Mouse (Mus musculus): Measurements from ENCODE around the gene Prep. TPM values are rescaled to one million over a fixed set of nuclear protein-coding genes. Genes with fewer than 3 reads are reported as not detected.

Gene Prep
- polyA plus RNA-seq, 1 experiment from 2014 or later = 22.8 TPM

DNA sequence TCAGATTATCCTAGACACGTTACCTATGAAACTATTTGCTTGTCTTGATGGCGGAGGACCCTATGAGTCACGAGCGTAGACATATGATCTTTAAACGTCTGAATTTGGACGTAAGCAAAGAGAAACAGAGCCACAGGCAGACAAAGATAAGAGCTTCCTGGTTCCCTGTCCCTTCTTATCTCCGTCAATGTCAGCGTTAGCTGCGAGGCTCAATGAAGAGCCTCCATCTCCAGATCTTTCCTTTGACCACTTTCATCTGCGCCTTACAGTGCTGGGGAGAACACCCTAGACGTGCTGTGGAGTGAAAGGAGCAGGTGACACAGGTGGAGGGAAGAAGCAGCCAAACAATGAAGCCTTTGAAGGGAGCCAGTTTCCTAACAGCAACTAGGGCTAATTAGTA lies 18.8 kb upstream of the Prep start:
- H3K9ac ChIP-seq (ENCODE audit: low read depth, low read length) = no peak overlapping the region
- ATAC-seq (ENCODE audit: low FRiP score) (no peak), DNase-seq (ENCODE audit: low spot score) (no peak)
- no peaks in the 10 kb centered on the region for H3K4me1 ChIP-seq (replicated peaks; ENCODE audit: control insufficient read depth, insufficient read depth, low read length)
- no peaks in the 10 kb centered on the region for H3K36me3 ChIP-seq (ENCODE audit: control insufficient read depth, insufficient read depth, low read length)
- no peak overlapping the region for H3K4me2 ChIP-seq (replicated peaks; ENCODE audit: low read depth, low read length)
- H3K9me3 ChIP-seq (ENCODE audit: control insufficient read depth, low read length) = no peaks in the 10 kb centered on the region
- no peaks in the 10 kb centered on the region for H3K27me3 ChIP-seq (ENCODE audit: control insufficient read depth, insufficient read depth, low read length)
- H3K4me3 ChIP-seq (ENCODE audit: low read depth, low read length) = no peak overlapping the region
- H3K27ac ChIP-seq (ENCODE audit: low read depth, low read length) = no peak overlapping the region
- WGBS = 72% methylated on average over 11 of the region's 11 CpGs

DNA sequence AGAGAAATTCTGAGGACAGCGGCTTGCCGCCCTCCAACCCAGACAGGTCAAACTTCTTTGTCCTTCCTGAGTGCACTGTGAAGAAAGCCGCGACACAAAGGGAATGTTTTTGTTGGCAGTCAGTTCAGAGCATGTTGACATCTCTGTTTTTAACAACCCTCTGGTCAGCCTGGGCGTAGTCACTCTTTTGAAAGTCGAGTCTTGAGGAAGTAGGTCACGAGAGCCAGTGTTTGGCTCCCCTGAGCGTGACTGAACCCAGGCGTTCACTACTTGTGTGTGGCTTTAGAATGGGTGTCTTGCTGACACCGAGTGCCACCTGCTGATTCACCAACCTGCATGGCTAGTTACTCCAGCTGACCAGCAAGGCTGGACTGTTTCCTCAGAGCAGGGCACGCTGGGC lies 18.4 kb upstream of the Prep start:
- Histone ChIP-seq H3K4me1 (replicated peaks; ENCODE audit: control insufficient read depth, insufficient read depth, low read length) (no peaks in the 10 kb centered on the region), H3K9me3 (ENCODE audit: control insufficient read depth, low read length) (no peaks in the 10 kb centered on the region), H3K27ac (ENCODE audit: low read depth, low read length) (no peak overlapping the region), H3K27me3 (ENCODE audit: control insufficient read depth, insufficient read depth, low read length) (no peaks in the 10 kb centered on the region), H3K4me3 (ENCODE audit: low read depth, low read length) (no peak overlapping the region), H3K9ac (ENCODE audit: low read depth, low read length) (no peak overlapping the region), H3K36me3 (ENCODE audit: control insufficient read depth, insufficient read depth, low read length) (no peaks in the 10 kb centered on the region), H3K4me2 (replicated peaks; ENCODE audit: low read depth, low read length) (no peak overlapping the region)
- ATAC-seq (ENCODE audit: low FRiP score) (no peak), DNase-seq (ENCODE audit: low spot score) (no peak)
- 32% methylated on average over 11 of the region's 11 CpGs for WGBS

DNA sequence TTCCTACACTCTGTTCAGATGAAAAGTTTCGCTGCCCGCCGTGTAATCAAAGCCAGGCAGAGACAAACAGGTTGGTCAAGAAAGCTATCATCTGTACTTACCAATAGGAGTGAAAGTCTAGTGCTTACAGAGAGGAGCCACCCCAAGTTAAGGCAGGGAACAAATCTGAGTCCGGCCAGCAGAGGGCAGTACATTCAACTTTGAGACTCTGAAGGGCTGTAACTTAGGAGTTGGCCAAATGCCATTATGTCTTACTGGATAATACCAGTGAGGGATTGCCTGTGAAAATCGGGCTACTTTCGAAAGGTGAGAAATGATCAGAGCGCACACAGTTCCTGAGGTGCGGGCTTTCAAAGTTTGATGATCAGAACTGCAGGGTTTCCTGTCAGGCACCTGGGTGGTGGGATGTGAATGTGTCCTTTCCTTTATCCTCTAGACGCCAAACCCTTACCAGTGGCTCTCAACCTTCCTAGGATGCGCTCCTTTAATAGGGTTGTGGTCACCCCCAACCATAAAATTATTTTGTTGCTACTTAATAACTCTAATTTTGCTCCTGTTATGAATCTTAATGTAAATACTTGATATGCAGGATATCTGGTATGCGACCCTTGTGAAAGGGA lies 15.8 kb upstream of the Prep start:
- Histone ChIP-seq H3K27ac (ENCODE audit: low read depth, low read length) (no peak overlapping the region), H3K9ac (ENCODE audit: low read depth, low read length) (no peak overlapping the region), H3K36me3 (ENCODE audit: control insufficient read depth, insufficient read depth, low read length) (no peaks in the 10 kb centered on the region), H3K4me1 (replicated peaks; ENCODE audit: control insufficient read depth, insufficient read depth, low read length) (no peaks in the 10 kb centered on the region), H3K9me3 (ENCODE audit: control insufficient read depth, low read length) (no peaks in the 10 kb centered on the region), H3K4me3 (ENCODE audit: low read depth, low read length) (no peak overlapping the region), H3K27me3 (ENCODE audit: control insufficient read depth, insufficient read depth, low read length) (no peaks in the 10 kb centered on the region), H3K4me2 (replicated peaks; ENCODE audit: low read depth, low read length) (no peak overlapping the region)
- DNase-seq (ENCODE audit: low spot score) (peak; percentile 84), ATAC-seq (ENCODE audit: low FRiP score) (peak; percentile 27; the same call in 1 of the 2 replicates)
- WGBS = 63% methylated on average over 11 of the region's 11 CpGs

DNA sequence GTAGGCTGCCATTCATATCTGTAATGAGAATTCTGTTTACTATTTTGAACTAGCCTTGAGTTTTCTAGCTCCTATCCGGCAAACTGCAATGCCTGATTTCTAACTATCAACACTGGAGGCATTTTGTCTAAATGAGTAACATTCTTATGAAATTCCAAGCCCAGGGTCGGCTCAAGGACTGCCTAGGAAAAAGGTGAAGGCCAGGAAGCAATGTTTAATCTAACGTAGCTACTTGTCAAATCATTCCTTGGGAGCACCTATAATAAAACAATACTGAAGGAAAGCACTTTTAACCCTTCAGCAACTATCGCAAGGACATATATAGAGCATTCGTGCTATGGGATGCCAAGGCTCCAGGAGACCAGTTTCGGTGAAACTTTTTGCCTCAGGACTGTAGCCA lies 8.6 kb upstream of the Prep start:
- Histone ChIP-seq H3K4me3 (ENCODE audit: low read depth, low read length) (no peak overlapping the region), H3K9me3 (ENCODE audit: control insufficient read depth, low read length) (no peaks in the 10 kb centered on the region), H3K27me3 (ENCODE audit: control insufficient read depth, insufficient read depth, low read length) (no peaks in the 10 kb centered on the region), H3K36me3 (ENCODE audit: control insufficient read depth, insufficient read depth, low read length) (no peaks in the 10 kb centered on the region), H3K9ac (ENCODE audit: low read depth, low read length) (no peak overlapping the region), H3K4me2 (replicated peaks; ENCODE audit: low read depth, low read length) (no peak overlapping the region), H3K27ac (ENCODE audit: low read depth, low read length) (no peak overlapping the region), H3K4me1 (replicated peaks; ENCODE audit: control insufficient read depth, insufficient read depth, low read length) (no peaks in the 10 kb centered on the region)
- 89% methylated on average over 6 of the region's 6 CpGs for WGBS
- DNase-seq (ENCODE audit: low spot score) = no peak
- ATAC-seq (ENCODE audit: low FRiP score) = no peak

DNA sequence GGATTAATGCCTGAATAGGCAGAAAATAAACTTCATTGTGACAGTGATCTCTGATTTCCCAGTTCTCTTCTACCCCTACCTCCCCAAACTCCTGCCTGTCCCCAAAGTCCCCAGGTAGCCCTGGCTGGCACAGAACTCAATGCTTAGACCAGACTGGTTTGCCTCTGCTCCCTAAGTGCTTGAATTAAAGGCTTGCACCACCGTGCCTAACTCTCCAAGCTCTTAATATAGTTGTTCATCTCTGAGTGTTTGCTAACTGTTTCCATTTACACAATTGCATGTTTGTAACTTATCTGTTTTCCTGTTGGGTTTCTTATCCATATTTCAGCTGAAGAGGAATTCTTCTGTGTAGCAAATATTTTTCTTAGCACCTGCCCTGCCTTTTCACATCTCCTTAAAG lies 6.2 kb upstream of the Prep start:
- DNase-seq (ENCODE audit: low spot score) = no peak
- no peaks in the 10 kb centered on the region for H3K27me3 ChIP-seq (ENCODE audit: control insufficient read depth, insufficient read depth, low read length)
- H3K27ac ChIP-seq (ENCODE audit: low read depth, low read length) = no peak overlapping the region
- 80% methylated on average over 1 of the region's 1 CpGs for WGBS
- ATAC-seq (ENCODE audit: low FRiP score) = no peak
- H3K9me3 ChIP-seq (ENCODE audit: control insufficient read depth, low read length) = no peaks in the 10 kb centered on the region
- no peaks in the 10 kb centered on the region for H3K36me3 ChIP-seq (ENCODE audit: control insufficient read depth, insufficient read depth, low read length)
- H3K4me1 ChIP-seq (replicated peaks; ENCODE audit: control insufficient read depth, insufficient read depth, low read length) = no peaks in the 10 kb centered on the region
- H3K4me2 ChIP-seq (replicated peaks; ENCODE audit: low read depth, low read length) = no peak overlapping the region
- H3K9ac ChIP-seq (ENCODE audit: low read depth, low read length) = no peak overlapping the region
- no peak overlapping the region for H3K4me3 ChIP-seq (ENCODE audit: low read depth, low read length)

DNA sequence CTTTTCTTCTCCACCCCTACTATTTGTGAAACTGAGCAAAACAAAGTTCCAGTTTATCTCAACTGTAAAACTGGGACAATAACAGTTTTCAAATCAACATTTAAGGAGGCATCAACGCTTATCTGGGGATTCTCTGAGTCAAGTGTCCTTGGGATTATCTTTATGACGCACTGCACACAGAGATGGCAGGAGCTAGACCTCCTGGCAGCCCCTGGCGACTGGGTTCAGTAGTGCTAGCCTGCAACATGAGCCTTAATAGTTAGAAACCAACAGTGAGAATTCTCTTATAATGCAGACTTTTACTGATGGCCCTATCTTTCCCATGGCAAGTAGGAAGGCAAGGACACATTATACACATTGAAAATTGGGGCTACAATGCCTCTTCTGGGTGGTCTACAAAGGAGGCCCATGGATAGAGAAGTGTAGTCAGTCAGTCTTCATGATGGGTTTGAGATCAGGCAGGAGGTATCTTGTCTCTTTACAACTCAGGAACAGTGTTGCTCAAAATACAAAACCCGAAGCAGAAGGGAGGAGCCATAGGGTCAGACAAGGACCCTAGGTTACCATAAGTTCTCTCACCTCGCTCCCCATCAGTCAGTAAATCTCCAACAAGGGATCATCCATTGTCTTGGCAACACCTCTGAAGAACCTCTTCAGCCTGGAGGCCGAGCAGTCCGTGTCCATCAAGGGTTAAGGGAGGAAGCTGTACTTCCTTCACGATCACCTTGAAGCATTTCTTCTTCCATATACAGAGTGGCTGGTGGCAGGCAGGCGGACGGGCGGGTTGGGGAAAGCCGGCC lies 672 bp upstream of the Prep start:
- Histone ChIP-seq H3K27me3 (ENCODE audit: control insufficient read depth, insufficient read depth, low read length) (no peaks in the 10 kb centered on the region), H3K27ac (ENCODE audit: low read depth, low read length) (peak overlapping the region; percentile 6; the same call in 1 of the 2 replicates), H3K36me3 (ENCODE audit: control insufficient read depth, insufficient read depth, low read length) (no peaks in the 10 kb centered on the region), H3K9me3 (ENCODE audit: control insufficient read depth, low read length) (no peaks in the 10 kb centered on the region), H3K4me3 (ENCODE audit: low read depth, low read length) (peak overlapping the region; percentile 94), H3K9ac (ENCODE audit: low read depth, low read length) (peak overlapping the region; percentile 95), H3K4me1 (replicated peaks; ENCODE audit: control insufficient read depth, insufficient read depth, low read length) (no peaks in the 10 kb centered on the region), H3K4me2 (replicated peaks; ENCODE audit: low read depth, low read length) (peak overlapping the region; percentile 41)
- DNase-seq (ENCODE audit: low spot score) = no peak
- WGBS = 17% methylated on average over 12 of the region's 12 CpGs
- ATAC-seq (ENCODE audit: low FRiP score) = peak; percentile 3; the same call in 1 of the 2 replicates

DNA sequence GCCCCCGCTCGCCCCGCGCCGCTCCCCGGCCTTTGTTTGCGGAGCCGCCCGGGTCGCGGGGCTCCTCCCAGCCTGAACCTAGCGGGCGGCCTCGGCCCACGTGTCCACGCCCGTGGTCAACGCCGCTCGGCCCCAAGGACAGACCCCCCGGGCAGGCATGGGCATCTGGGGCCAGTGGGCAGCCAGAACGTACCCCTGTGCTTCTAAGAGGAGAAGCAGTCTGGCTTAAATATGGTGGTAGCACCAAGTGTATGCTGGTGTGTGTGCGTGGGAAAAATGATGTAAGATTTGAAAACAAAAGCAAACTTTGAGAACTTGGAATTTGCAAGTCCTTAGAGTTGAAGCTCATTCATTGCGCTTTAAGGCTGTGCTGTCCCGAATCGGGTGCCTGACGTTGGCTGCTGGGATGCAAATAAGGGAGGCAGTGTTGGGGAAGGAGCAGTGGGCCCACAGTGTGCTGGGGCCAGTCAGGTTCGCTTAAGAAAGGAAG lies 478 bp downstream of the Prep start:
- 0% methylated on average over 28 of the region's 28 CpGs for WGBS
- Histone ChIP-seq H3K27ac (ENCODE audit: low read depth, low read length) (peak overlapping the region; percentile 82), H3K36me3 (ENCODE audit: control insufficient read depth, insufficient read depth, low read length) (no peaks in the 10 kb centered on the region), H3K27me3 (ENCODE audit: control insufficient read depth, insufficient read depth, low read length) (no peaks in the 10 kb centered on the region), H3K9ac (ENCODE audit: low read depth, low read length) (peak overlapping the region; percentile 95), H3K4me3 (ENCODE audit: low read depth, low read length) (peak overlapping the region; percentile 94), H3K4me2 (replicated peaks; ENCODE audit: low read depth, low read length) (peak overlapping the region; percentile 41), H3K9me3 (ENCODE audit: control insufficient read depth, low read length) (no peaks in the 10 kb centered on the region), H3K4me1 (replicated peaks; ENCODE audit: control insufficient read depth, insufficient read depth, low read length) (no peaks in the 10 kb centered on the region)
- DNase-seq (ENCODE audit: low spot score) = no peak
- ATAC-seq (ENCODE audit: low FRiP score) = peak; percentile 79

DNA sequence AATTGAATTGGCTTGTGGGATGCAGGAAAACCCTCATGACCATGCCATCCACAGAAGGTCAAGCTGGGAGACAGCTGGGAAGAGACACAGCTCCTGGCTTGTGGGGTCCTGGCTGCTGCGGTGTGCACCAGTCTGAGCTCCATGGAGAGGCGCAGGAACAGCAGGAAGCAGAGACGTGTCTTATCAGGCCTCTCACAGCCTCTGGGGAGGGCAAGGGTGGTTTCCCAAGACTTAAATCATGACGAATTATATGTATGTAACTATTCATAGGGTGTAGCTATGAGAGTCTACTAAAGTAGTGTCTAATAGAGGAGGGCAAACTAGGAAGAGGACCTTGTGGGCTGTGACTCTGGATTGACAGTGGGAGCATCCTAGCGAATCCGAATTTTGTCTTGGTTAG lies 2.6 kb downstream of the Prep start:
- no peak for DNase-seq (ENCODE audit: low spot score)
- Histone ChIP-seq H3K4me2 (replicated peaks; ENCODE audit: low read depth, low read length) (no peak overlapping the region), H3K27me3 (ENCODE audit: control insufficient read depth, insufficient read depth, low read length) (no peaks in the 10 kb centered on the region), H3K4me1 (replicated peaks; ENCODE audit: control insufficient read depth, insufficient read depth, low read length) (no peaks in the 10 kb centered on the region), H3K9me3 (ENCODE audit: control insufficient read depth, low read length) (no peaks in the 10 kb centered on the region), H3K27ac (ENCODE audit: low read depth, low read length) (no peak overlapping the region), H3K4me3 (ENCODE audit: low read depth, low read length) (no peak overlapping the region), H3K36me3 (ENCODE audit: control insufficient read depth, insufficient read depth, low read length) (no peaks in the 10 kb centered on the region), H3K9ac (ENCODE audit: low read depth, low read length) (no peak overlapping the region)
- WGBS = 90% methylated on average over 6 of the region's 6 CpGs
- no peak for ATAC-seq (ENCODE audit: low FRiP score)

DNA sequence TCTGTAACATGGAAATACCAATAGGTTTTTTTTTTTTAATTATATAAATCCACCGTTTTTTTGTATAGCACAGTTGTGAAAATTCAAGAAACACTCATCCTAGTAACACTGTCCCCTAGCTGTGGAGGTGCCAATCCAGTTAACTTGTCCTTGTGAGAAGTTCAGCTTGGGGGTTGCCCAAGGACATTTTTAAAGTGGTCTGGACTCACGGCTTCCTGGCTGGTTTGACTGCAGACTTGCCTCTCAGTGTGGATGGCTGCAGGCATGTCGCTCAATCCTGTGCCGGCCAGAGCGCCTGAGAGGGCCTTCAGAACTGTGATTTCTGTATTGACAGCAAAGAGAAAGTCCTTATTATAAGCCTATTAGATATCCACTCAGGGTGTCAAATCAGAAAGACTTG lies 3.4 kb downstream of the Prep start:
- H3K27ac ChIP-seq (ENCODE audit: low read depth, low read length) = no peak overlapping the region
- no peak for ATAC-seq (ENCODE audit: low FRiP score)
- WGBS = 88% methylated on average over 5 of the region's 5 CpGs

More for the DNA sequence above, 3.4 kb downstream of the Prep start:
- H3K9ac ChIP-seq (ENCODE audit: low read depth, low read length) = no peak overlapping the region
- no peaks in the 10 kb centered on the region for H3K36me3 ChIP-seq (ENCODE audit: control insufficient read depth, insufficient read depth, low read length)
- no peaks in the 10 kb centered on the region for H3K27me3 ChIP-seq (ENCODE audit: control insufficient read depth, insufficient read depth, low read length)
- no peaks in the 10 kb centered on the region for H3K4me1 ChIP-seq (replicated peaks; ENCODE audit: control insufficient read depth, insufficient read depth, low read length)
- H3K4me2 ChIP-seq (replicated peaks; ENCODE audit: low read depth, low read length) = no peak overlapping the region
- H3K4me3 ChIP-seq (ENCODE audit: low read depth, low read length) = no peak overlapping the region
- H3K9me3 ChIP-seq (ENCODE audit: control insufficient read depth, low read length) = no peaks in the 10 kb centered on the region
- DNase-seq (ENCODE audit: low spot score) = no peak
